Mouse (Mus musculus) cerebellum, postnatal 36 days (tissue): ENCODE measurements around the gene Kcnmb3.

Source experiments
- DNase-seq, 2 experiments: peaks; one replicate each; pipeline ENCODE4 v3.0.0; 2021 to 2022; ENCODE audit warnings: mixed read lengths in 2 of 2

Gene Kcnmb3

GRCm38 (mm10) chr3:32495088-32495770 is 3.2 kb upstream of the Kcnmb3 start:
- DNase-seq = no peak

GRCm38 (mm10) chr3:32494387-32495087 is 2.5 kb upstream of the Kcnmb3 start:
- no peak for DNase-seq

DNA sequence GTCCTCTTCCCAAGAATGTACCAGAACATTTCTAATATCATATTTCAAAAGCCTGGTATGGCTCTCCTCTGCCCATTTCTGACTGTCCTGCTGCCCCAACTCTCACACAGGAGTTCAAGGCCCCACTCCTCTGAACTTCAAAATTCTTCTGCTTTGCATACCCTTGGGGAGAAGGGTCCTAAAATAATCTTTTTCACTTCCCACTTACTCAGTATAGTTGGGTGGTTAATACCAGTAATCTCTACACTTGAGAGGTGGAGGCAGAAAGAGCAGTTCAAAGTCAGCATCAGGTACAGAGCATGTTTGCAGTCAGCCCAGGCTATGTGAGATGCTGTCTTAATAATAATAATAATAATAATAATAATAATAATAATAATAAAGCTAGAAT is 1.1 kb downstream of the Kcnmb3 start:
- DNase-seq = no peak

GRCm38 (mm10) chr3:32490076-32490927 is 1.7 kb downstream of the Kcnmb3 start:
- no peak for DNase-seq

GRCm38 (mm10) chr3:32488172-32488571 is 3.9 kb downstream of the Kcnmb3 start:
- no peak for DNase-seq

- DNase-seq = no peak
Measured at GRCm38 (mm10) chr3:32486543-32486942, 5.5 kb downstream of the Kcnmb3 start.

DNA sequence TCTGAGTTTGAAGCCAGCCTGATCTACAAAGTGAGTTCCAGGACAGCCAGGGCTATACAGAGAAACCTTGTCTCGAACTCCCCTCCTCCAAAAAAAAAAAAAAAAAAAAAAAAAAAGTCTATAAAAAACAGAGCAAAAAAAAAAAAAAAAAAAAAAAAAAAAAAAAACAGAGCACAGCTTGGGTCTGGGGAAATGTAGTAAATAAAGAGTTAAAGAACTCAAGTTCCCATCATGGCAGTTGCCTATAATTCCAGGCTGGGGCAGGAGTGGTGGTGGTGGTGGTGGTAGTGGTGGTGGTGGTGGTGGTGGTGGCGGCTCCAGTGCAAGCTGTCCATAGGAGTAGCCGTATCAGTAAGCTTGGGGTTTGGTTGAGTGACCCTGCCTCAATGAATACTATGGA is 9.0 kb downstream of the Kcnmb3 start:
- no peak for DNase-seq

GRCm38 (mm10) chr3:32479961-32480360 is 12.1 kb downstream of the Kcnmb3 start:
- no peak for DNase-seq

GRCm38 (mm10) chr3:32473184-32473583 is 18.8 kb downstream of the Kcnmb3 start:
- DNase-seq = no peak

DNA sequence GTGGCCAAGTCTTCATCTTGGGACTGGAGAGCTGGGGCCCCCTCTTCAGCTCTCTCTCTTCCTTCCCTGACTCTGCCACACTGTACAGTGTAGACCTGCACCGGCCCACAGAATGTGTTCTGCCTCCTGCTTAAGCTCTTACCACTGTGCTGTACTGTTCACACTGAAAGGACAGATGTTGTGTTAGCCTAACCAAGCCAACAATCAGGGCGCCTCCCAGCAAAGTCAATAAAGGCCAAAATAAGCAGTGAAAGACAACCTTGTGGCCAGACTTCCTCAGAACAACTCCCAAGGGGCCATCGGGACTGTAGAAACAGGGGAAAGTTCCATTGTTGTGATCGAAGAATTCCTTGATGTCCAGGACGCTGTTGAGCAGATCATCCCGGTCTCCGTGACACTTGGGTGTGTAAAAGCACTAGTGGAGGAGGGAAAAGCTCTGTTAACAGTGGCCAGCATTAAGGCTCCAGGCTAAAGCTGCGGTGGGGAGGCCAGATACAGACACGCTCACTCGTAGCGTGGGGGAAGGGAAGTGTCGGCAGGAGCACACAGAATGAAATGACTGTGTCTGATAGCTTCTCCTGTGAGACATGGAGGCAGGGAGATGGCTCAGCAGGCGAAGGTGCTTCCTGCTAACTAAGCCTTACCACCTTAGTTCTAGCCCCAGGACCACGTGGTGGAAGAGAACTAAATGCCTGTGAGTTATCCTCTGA is 19.7 kb downstream of the Kcnmb3 start:
- DNase-seq = no peak

DNA sequence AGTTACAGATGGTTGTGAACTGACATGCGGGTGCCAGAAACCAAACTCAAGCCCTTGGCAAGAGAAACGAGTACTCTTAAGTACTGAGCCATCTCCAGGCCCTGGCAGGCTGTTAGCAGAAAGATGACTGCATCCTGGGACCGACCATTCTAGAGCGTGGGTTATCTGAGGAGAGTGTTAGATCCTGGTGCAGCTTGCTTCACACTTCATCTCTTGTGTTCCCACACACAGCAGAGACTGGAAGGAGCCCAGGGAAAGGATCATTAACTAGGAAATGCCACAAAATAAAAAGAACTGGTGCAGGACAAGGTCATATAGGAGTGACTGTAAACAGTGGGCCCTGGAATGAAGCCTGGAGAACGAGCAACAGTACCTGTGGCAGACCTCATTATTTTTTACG is 20.9 kb downstream of the Kcnmb3 start:
- no peak for DNase-seq

DNA sequence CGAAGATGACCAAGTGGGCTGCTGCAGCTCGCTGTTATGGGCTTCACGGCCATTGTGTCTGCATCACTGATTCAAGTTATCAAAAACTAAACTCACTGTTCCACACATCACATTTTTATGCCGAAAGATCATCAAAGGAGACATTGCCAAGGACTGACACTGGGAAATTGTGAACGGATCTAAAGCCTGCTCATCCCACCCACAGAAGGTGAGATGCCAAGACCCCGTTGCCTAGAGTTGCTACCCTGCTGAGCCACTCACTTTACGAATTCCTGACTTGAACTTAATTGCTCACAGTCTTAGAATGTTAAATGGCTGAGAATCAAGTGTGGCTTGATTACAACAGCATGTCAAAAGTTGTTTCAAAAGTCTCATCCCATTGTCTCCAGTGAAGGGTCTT is 21.6 kb downstream of the Kcnmb3 start:
- DNase-seq = no peak

- no peak for DNase-seq
Measured at GRCm38 (mm10) chr3:32468411-32468810, 23.6 kb downstream of the Kcnmb3 start.

- no peak for DNase-seq
Measured at GRCm38 (mm10) chr3:32467321-32467720, 24.7 kb downstream of the Kcnmb3 start.

DNA sequence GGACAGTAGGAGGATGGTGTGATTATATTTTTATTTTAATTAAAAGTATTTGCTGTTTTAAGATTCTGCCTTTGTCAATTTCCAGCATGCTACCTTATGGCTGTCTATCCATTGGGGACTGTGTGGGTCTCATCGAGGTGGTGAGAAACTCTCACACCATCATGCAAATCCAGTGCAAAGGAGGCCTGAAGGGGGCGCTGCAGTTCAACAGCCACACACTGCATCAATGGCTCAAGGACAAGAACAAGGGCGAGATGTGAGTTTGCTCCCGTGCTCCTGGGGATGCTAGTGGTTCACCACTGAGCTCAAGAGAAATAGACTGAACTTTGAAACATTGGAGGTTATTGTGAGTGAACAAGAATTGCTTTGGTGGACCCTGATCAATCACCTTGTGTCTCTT is 32.3 kb downstream of the Kcnmb3 start:
- DNase-seq = peak; percentile 19 to 28

- DNase-seq = no peak
Measured at GRCm38 (mm10) chr3:32454329-32455021, 37.6 kb downstream of the Kcnmb3 start.

DNA sequence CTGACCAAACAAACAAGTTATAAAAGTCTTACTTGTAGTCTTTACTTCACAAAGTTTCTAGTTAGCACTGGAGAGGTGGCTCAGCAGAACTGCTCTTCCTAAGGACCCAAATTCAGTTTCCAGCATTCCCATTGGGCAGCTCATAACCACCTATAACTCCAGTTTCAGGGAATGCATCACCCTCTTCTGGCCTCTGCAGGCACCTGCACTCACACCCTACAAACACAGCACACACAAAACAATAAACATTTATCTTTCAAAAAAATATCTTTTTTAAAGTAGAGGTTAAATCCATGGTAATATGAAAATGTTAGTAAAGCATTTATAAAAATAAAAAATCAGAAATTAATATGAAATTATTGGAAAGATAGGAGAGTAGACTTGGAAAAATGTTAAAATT is 50.3 kb downstream of the Kcnmb3 start:
- DNase-seq = no peak

DNA sequence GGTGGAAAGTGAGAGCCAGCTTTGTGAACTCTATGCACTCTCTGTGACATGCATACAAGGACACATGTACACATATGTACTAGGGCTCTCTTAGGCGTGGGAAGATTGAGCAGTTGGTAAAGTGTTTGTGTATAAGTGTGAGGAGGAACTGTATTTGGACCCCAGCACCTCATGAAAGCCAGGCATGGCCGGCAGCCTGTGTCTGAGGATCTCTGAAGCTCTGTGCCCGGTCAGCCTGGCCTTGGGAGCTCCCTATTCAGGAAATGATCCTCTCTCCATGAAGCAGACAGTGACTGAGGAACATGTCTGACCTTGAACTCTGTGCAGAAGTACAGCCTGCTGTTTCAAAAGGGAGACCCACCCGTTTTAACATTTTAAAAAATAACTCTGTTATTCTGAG is 53.3 kb downstream of the Kcnmb3 start:
- DNase-seq = no peak

DNA sequence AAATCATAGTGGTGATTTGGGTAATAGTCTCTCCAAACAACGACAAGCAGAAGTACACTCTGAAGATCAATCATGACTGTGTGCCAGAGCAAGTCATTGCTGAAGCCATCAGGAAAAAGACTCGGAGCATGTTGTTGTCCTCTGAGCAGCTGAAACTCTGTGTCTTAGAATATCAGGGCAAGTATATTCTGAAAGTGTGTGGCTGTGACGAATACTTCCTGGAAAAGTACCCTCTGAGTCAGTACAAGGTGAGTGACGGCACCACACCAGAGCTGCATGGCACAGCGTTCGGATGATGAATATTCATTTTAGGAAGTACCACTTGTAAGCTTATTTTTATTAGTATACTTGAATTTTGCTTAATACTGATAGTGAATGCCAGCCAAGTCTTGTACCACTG is 54.2 kb downstream of the Kcnmb3 start:
- DNase-seq = no peak

- DNase-seq = no peak
Measured at GRCm38 (mm10) chr3:32437297-32437696, 54.7 kb downstream of the Kcnmb3 start.

- DNase-seq = no peak
Measured at GRCm38 (mm10) chr3:32436101-32436500, 55.9 kb downstream of the Kcnmb3 start.

DNA sequence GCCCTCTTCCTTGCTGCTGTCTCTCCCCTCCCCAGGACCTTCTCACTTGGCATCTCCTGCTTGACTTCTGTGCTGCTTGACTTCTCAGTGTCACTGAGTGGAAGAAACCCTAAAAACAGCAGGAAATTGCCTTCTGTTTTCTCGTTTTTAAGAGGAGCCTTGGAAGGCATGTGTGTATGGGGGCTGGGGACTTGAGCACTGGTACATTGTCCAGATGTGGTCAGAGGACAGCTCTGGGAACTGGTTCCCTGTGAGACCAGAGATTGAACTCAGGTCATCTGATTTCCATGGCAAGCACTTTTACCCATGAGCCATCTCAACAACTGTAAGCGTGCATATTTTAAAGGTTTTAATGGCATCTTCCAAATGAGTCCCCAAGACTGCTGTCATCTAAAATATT is 58.0 kb downstream of the Kcnmb3 start:
- DNase-seq = no peak
